Mouse (Mus musculus): ENCODE results near the gene Atf5.
A peak's percentile ranks its signal among the peaks of the same experiment; 100 is the strongest.

Atf5 gene

GRCm38 (mm10) chr7:44770046-44770578 lies 46.3 kb downstream of the Atf5 start:
- peak; percentile 58 for DNase-seq (ENCODE audit: inconsistent ontology term)

DNA sequence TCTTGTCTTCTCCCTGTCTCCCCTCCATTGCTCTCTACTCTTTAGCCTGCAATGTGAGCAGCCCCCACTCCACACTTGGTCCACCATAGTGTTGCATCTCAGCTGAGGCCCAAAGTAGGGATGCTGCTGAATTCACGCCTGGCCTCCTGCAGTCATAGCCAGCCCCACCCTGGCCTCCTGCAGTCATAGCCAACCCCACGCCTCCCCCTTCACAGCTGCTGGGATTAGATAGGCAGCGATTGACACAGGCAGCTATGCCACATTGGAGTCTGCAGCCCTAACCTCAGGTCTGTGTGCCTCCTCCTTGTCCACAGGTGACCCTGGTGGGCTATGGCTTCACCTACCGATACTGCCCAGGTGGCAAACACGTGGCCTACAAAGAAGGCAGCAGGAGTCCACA lies 48.3 kb downstream of the Atf5 start:
- DNase-seq (ENCODE audit: inconsistent ontology term): no peak
